Mouse (Mus musculus) forebrain, postnatal 0 days (tissue): ENCODE measurements at regions not wholly inside any gene's neighbourhood (a gene's known extent, or its start where the extent isn't known, plus 50 kb on each side); places are given as distances from the start of the nearest gene placed in this dataset.

Experiments used
- ATAC-seq: fragments of 200-750 bp; cut with Nextera tagmentation; 2 replicates; pipeline ENCODE4 v1.8.0; 2017; ENCODE audit warnings: mild to moderate bottlenecking, moderate library complexity
- DNase-seq: peaks from one replicate; pipeline ENCODE4 v3.0.0-alpha.2; 2015
- H3K27ac ChIP-seq: fragments of 300-500 bp; sonication (generic); 2 replicates; pipeline ENCODE4 v1.5.1; 2014; ENCODE audit warnings: low read depth, mild to moderate bottlenecking, antibody characterized with exemption, low read length, moderate library complexity, mixed read lengths
- H3K27me3 ChIP-seq: fragments of 300-500 bp; sonication (generic); 2 replicates; pipeline ENCODE4 v1.6.1; 2014; ENCODE audit warnings: mild to moderate bottlenecking, low read length, mixed read lengths; ENCODE audit not compliant: insufficient read depth
- H3K36me3 ChIP-seq: fragments of 300-500 bp; sonication (generic); 2 replicates; pipeline ENCODE4 v1.6.1; 2014; ENCODE audit warnings: mild to moderate bottlenecking, moderate library complexity; ENCODE audit not compliant: insufficient read depth
- H3K4me1 ChIP-seq: fragments of 300-500 bp; sonication (generic); 2 replicates; pipeline ENCODE4 v1.6.1; 2014; ENCODE audit warnings: antibody characterized with exemption; ENCODE audit not compliant: insufficient read depth
- H3K4me2 ChIP-seq: fragments of 300-500 bp; sonication (generic); 2 replicates; pipeline ENCODE4 v1.6.1; 2014; ENCODE audit warnings: low read depth, mild to moderate bottlenecking, moderate library complexity
- H3K4me3 ChIP-seq: fragments of 300-500 bp; sonication (generic); 2 replicates; pipeline ENCODE4 v1.5.1; 2014; ENCODE audit warnings: low read depth, low read length, mixed read lengths
- H3K9ac ChIP-seq: fragments of 300-500 bp; sonication (generic); 2 replicates; pipeline ENCODE4 v1.6.1; 2014; ENCODE audit warnings: mild to moderate bottlenecking
- H3K9me3 ChIP-seq: fragments of 300-500 bp; sonication (generic); 2 replicates; pipeline ENCODE4 v1.6.1; 2016; ENCODE audit warnings: low read length
- CTCF ChIP-seq: sonication (generic); IDR thresholded peaks from 2 replicates; pipeline ENCODE4 v1.5.1; 2016; ENCODE audit warnings: antibody characterized with exemption, control low read depth, low read depth
- WGBS: fragments of 180-500 bp; shearing (Covaris S2); extraction: QIAGEN DNeasy Blood & Tissue Kit; methylation state at CpG from one replicate; pipeline ENCODE4 v1.1.7; 2014; 5-methylcytosine and 5-hydroxymethylcytosine counted together

DNA sequence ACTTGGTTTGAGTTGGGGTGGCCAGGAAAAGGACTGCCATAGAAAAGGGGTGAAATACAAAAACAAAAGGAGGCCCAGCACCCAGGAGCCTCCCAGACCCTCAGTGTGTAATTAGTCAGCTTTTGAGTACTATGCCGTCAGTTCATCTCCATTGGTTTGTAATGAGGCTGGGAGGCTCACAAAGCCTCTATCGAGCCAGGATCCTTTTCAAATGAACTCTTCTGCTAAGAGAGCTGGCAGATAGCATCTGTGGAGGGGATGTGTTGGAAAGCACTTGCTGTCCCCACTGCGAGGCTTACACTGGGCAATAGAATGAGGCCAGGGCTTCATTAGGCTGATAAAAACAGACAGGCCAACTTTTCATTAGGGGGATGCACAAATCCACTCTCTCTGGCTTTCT is 445.2 kb downstream of the Nuf2 start:
- H3K4me3 ChIP-seq, result no peak overlapping the region
- peak; percentile 73 for ATAC-seq
- H3K4me2 ChIP-seq, result no peak overlapping the region
- no peak overlapping the region for H3K9ac ChIP-seq
- H3K9me3 ChIP-seq, result no peaks in the 10 kb centered on the region
- DNase-seq, result no peak
- H3K27me3 ChIP-seq, result no peaks in the 10 kb centered on the region
- no peak overlapping the region for H3K27ac ChIP-seq
- H3K4me1 ChIP-seq, result no peaks in the 10 kb centered on the region
- H3K36me3 ChIP-seq, result no peaks in the 10 kb centered on the region
- TF ChIP-seq CTCF, result no peak
- WGBS, result 12% methylated on average over 3 of the region's 3 CpGs

DNA sequence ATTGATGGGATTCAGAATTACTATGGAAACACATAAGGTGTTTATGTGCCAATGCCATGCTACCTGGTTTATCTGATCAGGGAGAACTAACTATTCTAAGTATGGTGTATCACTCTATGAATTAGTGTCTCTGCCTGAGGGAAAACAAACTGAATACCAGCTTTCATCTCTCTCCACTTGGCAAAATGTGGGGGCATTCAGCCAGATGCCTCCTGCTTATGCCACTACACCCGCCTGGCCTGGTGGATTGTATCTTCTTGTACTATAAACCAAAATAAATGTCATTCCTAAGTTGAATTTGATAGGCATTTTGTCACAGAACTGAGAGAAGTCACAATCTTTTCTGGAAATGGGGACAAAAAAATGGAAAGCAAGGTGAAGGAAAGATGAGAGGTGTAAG is 450.6 kb downstream of the Nuf2 start:
- no peak overlapping the region for H3K4me2 ChIP-seq

GRCm38 (mm10) chr1:169077228-169077627 is 454.0 kb downstream of the Nuf2 start:
- Histone ChIP-seq H3K9ac (no peak overlapping the region), H3K4me3 (no peak overlapping the region), H3K4me1 (no peaks in the 10 kb centered on the region), H3K27me3 (no peaks in the 10 kb centered on the region), H3K27ac (no peak overlapping the region), H3K9me3 (no peaks in the 10 kb centered on the region), H3K4me2 (no peak overlapping the region), H3K36me3 (no peaks in the 10 kb centered on the region)
- WGBS, result 99% methylated on average over 5 of the region's 5 CpGs
- DNase-seq, result no peak
- no peak for ATAC-seq
- TF ChIP-seq CTCF, result no peak

More for the DNA sequence above, 450.6 kb downstream of the Nuf2 start:
- Histone ChIP-seq H3K9me3 (no peaks in the 10 kb centered on the region), H3K27ac (no peak overlapping the region), H3K27me3 (no peaks in the 10 kb centered on the region), H3K9ac (no peak overlapping the region), H3K36me3 (no peaks in the 10 kb centered on the region), H3K4me1 (no peaks in the 10 kb centered on the region), H3K4me3 (no peak overlapping the region)
- TF ChIP-seq CTCF, result no peak
- ATAC-seq (no peak), DNase-seq (no peak)
- 55% methylated on average over 1 of the region's 1 CpGs for WGBS

GRCm38 (mm10) chr1:169076006-169076405 is 455.3 kb downstream of the Nuf2 start:
- DNase-seq, result no peak
- Histone ChIP-seq H3K27me3 (no peaks in the 10 kb centered on the region), H3K9me3 (no peaks in the 10 kb centered on the region), H3K9ac (no peak overlapping the region), H3K36me3 (no peaks in the 10 kb centered on the region), H3K27ac (no peak overlapping the region), H3K4me1 (no peaks in the 10 kb centered on the region), H3K4me3 (no peak overlapping the region), H3K4me2 (no peak overlapping the region)
- TF ChIP-seq CTCF, result no peak
- WGBS, result 54% methylated on average over 7 of the region's 7 CpGs
- peak; percentile 36; the same call in 1 of the 2 replicates for ATAC-seq

GRCm38 (mm10) chr1:169071366-169071765 is 459.9 kb downstream of the Nuf2 start:
- Histone ChIP-seq H3K27me3 (no peaks in the 10 kb centered on the region), H3K27ac (no peak overlapping the region), H3K4me3 (no peak overlapping the region), H3K9ac (no peak overlapping the region), H3K4me1 (no peaks in the 10 kb centered on the region), H3K36me3 (no peaks in the 10 kb centered on the region), H3K9me3 (no peaks in the 10 kb centered on the region), H3K4me2 (no peak overlapping the region)
- DNase-seq (no peak), ATAC-seq (no peak)
- 50% methylated on average over 4 of the region's 4 CpGs for WGBS
- no peak for TF ChIP-seq CTCF

- no peak overlapping the region for H3K9ac ChIP-seq
- H3K27ac ChIP-seq, result no peak overlapping the region
- no peak overlapping the region for H3K4me2 ChIP-seq
- 43% methylated on average over 3 of the region's 3 CpGs for WGBS
- DNase-seq (no peak), ATAC-seq (peak; percentile 50; the same call in 1 of the 2 replicates)
- H3K4me3 ChIP-seq, result no peak overlapping the region
- H3K9me3 ChIP-seq, result no peaks in the 10 kb centered on the region
- H3K36me3 ChIP-seq, result no peaks in the 10 kb centered on the region
- TF ChIP-seq CTCF, result no peak
- H3K4me1 ChIP-seq, result no peaks in the 10 kb centered on the region
- no peaks in the 10 kb centered on the region for H3K27me3 ChIP-seq
These were observed 461.6 kb downstream of the Nuf2 start for GRCm38 (mm10) chr1:169069647-169070046.

GRCm38 (mm10) chr1:169066795-169067194 is 464.5 kb downstream of the Nuf2 start:
- Histone ChIP-seq H3K9ac (no peak overlapping the region), H3K4me3 (no peak overlapping the region), H3K4me2 (no peak overlapping the region), H3K27me3 (no peaks in the 10 kb centered on the region), H3K27ac (peak overlapping the region; percentile 54; the same call in 1 of the 2 replicates), H3K9me3 (no peaks in the 10 kb centered on the region), H3K4me1 (no peaks in the 10 kb centered on the region), H3K36me3 (no peaks in the 10 kb centered on the region)
- DNase-seq, result peak; percentile 68
- WGBS, result 27% methylated on average over 4 of the region's 4 CpGs
- no peak for TF ChIP-seq CTCF
- ATAC-seq, result peak; percentile 89

DNA sequence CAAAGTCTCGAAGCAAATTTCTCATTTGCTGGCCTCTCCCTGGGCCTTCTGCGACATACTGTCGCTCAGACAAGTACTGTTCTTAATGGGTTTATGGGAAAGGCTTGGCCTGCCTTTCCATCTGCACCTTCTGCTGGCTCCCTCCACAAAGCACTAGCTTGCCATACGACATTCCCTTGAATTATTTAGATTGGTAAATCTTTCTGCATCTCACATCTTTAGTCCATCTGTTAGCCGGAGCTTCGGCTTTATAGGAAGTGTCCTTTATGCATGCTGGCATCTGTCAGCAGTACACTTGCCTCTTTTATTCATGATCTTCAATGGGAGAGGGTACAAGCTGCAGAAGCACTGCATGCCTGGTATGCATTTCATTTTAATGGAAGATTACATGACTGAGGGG is 470.6 kb downstream of the Nuf2 start:
- Histone ChIP-seq H3K9ac (no peak overlapping the region), H3K27ac (peak overlapping the region; percentile 80), H3K4me3 (no peak overlapping the region), H3K9me3 (no peaks in the 10 kb centered on the region), H3K4me2 (no peak overlapping the region), H3K27me3 (no peaks in the 10 kb centered on the region), H3K4me1 (0 out of 2 replicates have a peak, but pooled peaks cover 3% of the 10 kb centered on the region), H3K36me3 (no peaks in the 10 kb centered on the region)
- ATAC-seq, result peak; percentile 95
- DNase-seq, result peak; percentile 70
- no peak for TF ChIP-seq CTCF
- 44% methylated on average over 6 of the region's 6 CpGs for WGBS
